Mouse (Mus musculus) MEL-GATA-1-ER (cell line): ENCODE results near the gene Pla2g16.

Experiments used
- DNase-seq: peaks from one replicate; pipeline ENCODE4 v3.0.0-alpha.2; 2012; ENCODE audit warnings: low read depth; ENCODE audit errors: extremely low read depth

Gene Pla2g16

GRCm38 (mm10) chr19:7557328-7557822, at the start of gene Pla2g16:
Pla2g16 (plus strand) TSS chr19:7557459.
- peak; percentile 68 for DNase-seq

GRCm38 (mm10) chr19:7508026-7508425, 49.2 kb upstream of the Pla2g16 start:
- DNase-seq: no peak

GRCm38 (mm10) chr19:7516437-7516836, 40.8 kb upstream of the Pla2g16 start:
- DNase-seq: peak; percentile 55

- no peak for DNase-seq
Measured at GRCm38 (mm10) chr19:7521619-7522018, 35.6 kb upstream of the Pla2g16 start.

- DNase-seq: no peak
Measured at GRCm38 (mm10) chr19:7522856-7523255, 34.4 kb upstream of the Pla2g16 start.

- no peak for DNase-seq
Measured at GRCm38 (mm10) chr19:7523292-7523691, 34.0 kb upstream of the Pla2g16 start.

- no peak for DNase-seq
Measured at GRCm38 (mm10) chr19:7523781-7524180, 33.5 kb upstream of the Pla2g16 start.

- no peak for DNase-seq
Measured at GRCm38 (mm10) chr19:7524879-7525278, 32.4 kb upstream of the Pla2g16 start.

- peak; percentile 31 for DNase-seq
Measured at GRCm38 (mm10) chr19:7528639-7529428, 28.4 kb upstream of the Pla2g16 start.

- DNase-seq: no peak
Measured at GRCm38 (mm10) chr19:7531906-7532305, 25.4 kb upstream of the Pla2g16 start.

GRCm38 (mm10) chr19:7533891-7534290, 23.4 kb upstream of the Pla2g16 start:
- DNase-seq: no peak

GRCm38 (mm10) chr19:7548924-7549323, 8.3 kb upstream of the Pla2g16 start:
- no peak for DNase-seq

GRCm38 (mm10) chr19:7551550-7552300, 5.5 kb upstream of the Pla2g16 start:
- peak; percentile 78 for DNase-seq

- no peak for DNase-seq
Measured at GRCm38 (mm10) chr19:7552301-7552673, 5.0 kb upstream of the Pla2g16 start.

GRCm38 (mm10) chr19:7553441-7553840, 3.8 kb upstream of the Pla2g16 start:
- DNase-seq: no peak

GRCm38 (mm10) chr19:7554881-7555280, 2.4 kb upstream of the Pla2g16 start:
- no peak for DNase-seq

GRCm38 (mm10) chr19:7556641-7557040, 618 bp upstream of the Pla2g16 start:
- DNase-seq: no peak

GRCm38 (mm10) chr19:7557844-7558243, 585 bp downstream of the Pla2g16 start:
- DNase-seq: no peak

GRCm38 (mm10) chr19:7558675-7559074, 1.4 kb downstream of the Pla2g16 start:
- no peak for DNase-seq

- no peak for DNase-seq
Measured at GRCm38 (mm10) chr19:7559986-7560385, 2.7 kb downstream of the Pla2g16 start.

GRCm38 (mm10) chr19:7561456-7561855, 4.2 kb downstream of the Pla2g16 start:
- no peak for DNase-seq

GRCm38 (mm10) chr19:7562601-7563129, 5.4 kb downstream of the Pla2g16 start:
- no peak for DNase-seq
